Mouse (Mus musculus) midbrain, postnatal 0 days (tissue): ENCODE data around the gene Asphd2. TPM values are rescaled to one million over a fixed set of nuclear protein-coding genes. Genes with fewer than 3 reads are reported as not detected.

ENCODE experiments used
- ATAC-seq: fragments of 200-750 bp; cut with Nextera tagmentation; 2 replicates; pipeline ENCODE4 v1.8.0; 2017; ENCODE audit warnings: moderate number of reproducible peaks, mild to moderate bottlenecking, moderate TSS enrichment, moderate library complexity; ENCODE audit not compliant: low FRiP score
- DNase-seq: peaks from one replicate; pipeline ENCODE4 v3.0.0-alpha.2; 2015; ENCODE audit warnings: low spot score
- H3K27ac ChIP-seq: fragments of 300-500 bp; sonication (generic); 2 replicates; pipeline ENCODE4 v1.5.1; 2014; ENCODE audit warnings: low read depth, mild to moderate bottlenecking, low read length, mixed read lengths
- H3K27me3 ChIP-seq: fragments of 300-500 bp; sonication (generic); 2 replicates; pipeline ENCODE4 v1.6.1; 2014; ENCODE audit warnings: low read length, control low read depth, mixed read lengths; ENCODE audit not compliant: insufficient read depth
- H3K36me3 ChIP-seq: fragments of 300-500 bp; sonication (generic); 2 replicates; pipeline ENCODE4 v1.6.1; 2014; ENCODE audit warnings: low read length, control low read depth, mixed read lengths; ENCODE audit not compliant: insufficient read depth
- H3K4me1 ChIP-seq: fragments of 300-500 bp; sonication (generic); 2 replicates; pipeline ENCODE4 v1.6.1; 2014; ENCODE audit warnings: mild to moderate bottlenecking, control low read depth, antibody characterized with exemption, low read length, mixed read lengths; ENCODE audit not compliant: insufficient read depth
- H3K4me2 ChIP-seq: fragments of 300-500 bp; sonication (generic); 2 replicates; pipeline ENCODE4 v1.6.1; 2014; ENCODE audit warnings: low read depth, mild to moderate bottlenecking, low read length, mixed read lengths; ENCODE audit not compliant: poor library complexity, severe bottlenecking
- H3K4me3 ChIP-seq: fragments of 300-500 bp; sonication (generic); 2 replicates; pipeline ENCODE4 v1.5.1; 2014; ENCODE audit warnings: low read depth, mild to moderate bottlenecking, low read length, moderate library complexity
- H3K9ac ChIP-seq: fragments of 300-500 bp; sonication (generic); replicated peaks from 2 replicates; pipeline ENCODE4 v1.6.1; 2014; ENCODE audit warnings: mild to moderate bottlenecking, low read length, moderate library complexity, mixed read lengths; ENCODE audit not compliant: poor library complexity, severe bottlenecking
- H3K9me3 ChIP-seq: fragments of 300-500 bp; sonication (generic); 2 replicates; pipeline ENCODE4 v1.6.1; 2016; ENCODE audit warnings: low read length, control low read depth
- CTCF ChIP-seq: IDR thresholded peaks from 2 replicates; pipeline ENCODE4 v1.5.1; 2016; ENCODE audit warnings: antibody characterized with exemption, mild to moderate bottlenecking
- WGBS: fragments of 180-500 bp; shearing (Covaris S2); extraction: QIAGEN DNeasy Blood & Tissue Kit; methylation state at CpG from one replicate; pipeline ENCODE4 v1.1.7; 2014; 5-methylcytosine and 5-hydroxymethylcytosine counted together
- polyA plus RNA-seq: library from polyadenylated mRNA; unstranded; fragments of >200 nt; fragmentation: Nextera tagmentation; extraction: Ambion mirVana; gene quantifications from 2 replicates; pipeline ENCODE4 v1.2.1, GENCODE M21; 2015
- total RNA-seq: library from RNA; depleted of rRNA; stranded (reverse); fragments of >200 nt; gene quantifications from 2 replicates; pipeline ENCODE4 v1.2.3, GENCODE M21; 2014; rRNA removed

Gene Asphd2
- total and polyA plus RNA-seq, 2 experiments from 2014 or later = 162 to 192 TPM

- H3K4me3 ChIP-seq = no peak overlapping the region
- H3K9me3 ChIP-seq = no peaks in the 10 kb centered on the region
- H3K27me3 ChIP-seq = no peaks in the 10 kb centered on the region
- peaks cover 89% of the 10 kb centered on the region for H3K36me3 ChIP-seq
- no peak overlapping the region for H3K9ac ChIP-seq
- no peak for ATAC-seq
- peak; percentile 44 for DNase-seq
- H3K27ac ChIP-seq = no peak overlapping the region
- H3K4me1 ChIP-seq = no peaks in the 10 kb centered on the region
- 16% methylated on average over 2 of the region's 2 CpGs for WGBS
- peak; percentile 77 for TF ChIP-seq CTCF
- H3K4me2 ChIP-seq = no peak overlapping the region
Observed at GRCm38 (mm10) chr5:112335473-112335872, 59.2 kb downstream of the Asphd2 start.

Other genes with a start within 250 kb of the Asphd2 start
- 1.6 and 2.4 TPM in 2 replicates for gene Cryba4, start 142.3 kb downstream of the Asphd2 start, total RNA-seq
- gene Cryba4, start 142.3 kb downstream of the Asphd2 start, polyA plus RNA-seq = 2.5 and 2.9 TPM in 2 replicates
- 7.2 and 11.5 TPM in 2 replicates for gene Crybb1, start 139.1 kb downstream of the Asphd2 start, total RNA-seq
- 13.1 and 13.2 TPM in 2 replicates for gene Crybb1, start 139.1 kb downstream of the Asphd2 start, polyA plus RNA-seq
- 37.3 and 41.1 TPM in 2 replicates for gene Tpst2, start 118.2 kb downstream of the Asphd2 start, total RNA-seq
- gene Tpst2, start 118.2 kb downstream of the Asphd2 start, polyA plus RNA-seq = 37.1 and 37.8 TPM in 2 replicates
- 19.8 and 20.8 TPM in 2 replicates for gene Tfip11, start 68.5 kb downstream of the Asphd2 start, total RNA-seq
- 27.4 and 29.0 TPM in 2 replicates for gene Tfip11, start 68.5 kb downstream of the Asphd2 start, polyA plus RNA-seq
- gene Srrd, start 51.8 kb downstream of the Asphd2 start, total RNA-seq = 60.5 and 69.6 TPM in 2 replicates
- 49.0 and 59.3 TPM in 2 replicates for gene Srrd, start 51.8 kb downstream of the Asphd2 start, polyA plus RNA-seq
- 34.9 and 41.1 TPM in 2 replicates for gene Hps4, start 51.8 kb downstream of the Asphd2 start, total RNA-seq
- 36.1 and 36.4 TPM in 2 replicates for gene Hps4, start 51.8 kb downstream of the Asphd2 start, polyA plus RNA-seq
- gene Gm6583, start 38.8 kb downstream of the Asphd2 start, total RNA-seq = not detected in 2 replicates
- gene Gm6583, start 38.8 kb downstream of the Asphd2 start, polyA plus RNA-seq = 0.12 TPM in 1 of 2 replicates, not detected in the other
- not detected in 2 replicates for gene Gm6588, start 54.6 kb upstream of the Asphd2 start, total RNA-seq
- 0.29 and 0.39 TPM in 2 replicates for gene Gm6588, start 54.6 kb upstream of the Asphd2 start, polyA plus RNA-seq
- gene Sez6l, start 182.3 kb upstream of the Asphd2 start, total RNA-seq = 101 and 115 TPM in 2 replicates
- gene Sez6l, start 182.3 kb upstream of the Asphd2 start, polyA plus RNA-seq = 60.7 and 65.7 TPM in 2 replicates